In the genomic region with DNA sequence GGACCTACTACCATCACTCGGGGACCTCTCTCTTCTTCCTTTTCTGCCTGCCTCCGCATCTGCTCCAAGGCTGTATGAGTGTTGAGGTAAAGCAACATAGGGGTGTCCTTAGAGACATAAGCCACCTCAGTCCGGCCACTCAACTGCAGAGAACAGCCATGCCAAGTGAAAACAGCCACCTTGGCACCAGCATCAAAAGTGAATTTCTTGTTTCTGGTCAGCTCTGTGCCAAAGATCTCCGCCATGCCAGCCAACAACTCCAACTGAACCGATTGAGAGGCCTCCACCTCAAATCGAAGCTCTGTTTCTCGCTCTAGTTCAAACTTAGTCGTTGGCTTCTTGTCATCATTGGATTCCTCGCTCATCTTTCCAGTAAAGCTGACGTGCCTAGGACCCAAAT, we compare ENCODE assay signal across 11 mouse cellular contexts. TPM values are rescaled to one million over a fixed set of nuclear protein-coding genes. Genes with fewer than 3 reads are reported as not detected.
DNase-seq lines count a peak whose midpoint lies in the region; ATAC-seq and TF ChIP-seq lines count a peak whose summit lies in the region.
"Had no signal": no experiment of that assay in that cellular context is flagged by ENCODE, and none has a peak within 500 bp of the region (broad histone marks: within the 10 kb centered on the region; RNA-seq: fewer than 3 reads in every experiment).

No protein-coding gene starts in this region.

- H3K27ac ChIP-seq in gastrocnemius, adult 2 months: no peak overlapping the region
- H3K27ac ChIP-seq in midbrain, embryonic 10.5 days (replicated peaks): no peak overlapping the region
- H3K27ac ChIP-seq in midbrain, postnatal 0 days (ENCODE audit: low read depth, low read length): no peak overlapping the region
- H3K27ac ChIP-seq in limb, embryonic 12.5 days: no peak overlapping the region
- no peak overlapping the region for H3K27ac ChIP-seq in stomach, embryonic 15.5 days

- H3K9me3 ChIP-seq in midbrain, embryonic 10.5 days (replicated peaks): no peaks in the 10 kb centered on the region
- no peaks in the 10 kb centered on the region for H3K9me3 ChIP-seq in midbrain, postnatal 0 days (ENCODE audit: low read length)
- no peaks in the 10 kb centered on the region for H3K9me3 ChIP-seq in limb, embryonic 12.5 days
- no peaks in the 10 kb centered on the region for H3K9me3 ChIP-seq in stomach, embryonic 15.5 days

- no peak overlapping the region; the same call in 1 of the 2 replicates for H3K4me2 ChIP-seq in midbrain, postnatal 0 days (ENCODE audit: low read depth, low read length, poor library complexity, severe bottlenecking)
- H3K4me2 ChIP-seq in limb, embryonic 12.5 days: no peak overlapping the region
- 0 out of 2 replicates have a peak overlapping the region, but pooled peaks have one; percentile 76 for H3K4me2 ChIP-seq in stomach, embryonic 15.5 days

- no peaks in the 10 kb centered on the region for H3K27me3 ChIP-seq in midbrain, embryonic 10.5 days (ENCODE audit: low read depth, poor library complexity, severe bottlenecking)
- no peaks in the 10 kb centered on the region for H3K27me3 ChIP-seq in midbrain, postnatal 0 days (ENCODE audit: insufficient read depth, low read length)
- H3K27me3 ChIP-seq in limb, embryonic 12.5 days: no peaks in the 10 kb centered on the region
- no peaks in the 10 kb centered on the region for H3K27me3 ChIP-seq in stomach, embryonic 15.5 days (replicated peaks)

- 92% methylated on average over 10 of the region's 10 CpGs for WGBS in midbrain, embryonic 10.5 days
- WGBS in midbrain, postnatal 0 days: 94% methylated on average over 10 of the region's 10 CpGs
- WGBS in limb, embryonic 12.5 days: 90% methylated on average over 10 of the region's 10 CpGs
- 93% methylated on average over 10 of the region's 10 CpGs for whole genome bisulfite sequencing in stomach, embryonic 15.5 days

- DNase-seq in gastrocnemius, adult 2 months: no peak
- no peak for DNase-seq in gastrocnemius, adult 18-20 months (ENCODE audit: low spot score)
- DNase-seq in midbrain, embryonic 10.5 days (ENCODE audit: low spot score): no peak
- no peak for DNase-seq in midbrain, postnatal 0 days (ENCODE audit: low spot score)
- DNase-seq in spleen, adult 18-20 months: no peak
- no peak for DNase-seq in kidney, postnatal 4 days
- DNase-seq: kidney, postnatal 36 days had no signal

- peak overlapping the region; percentile 81 for H3K4me3 ChIP-seq in gastrocnemius, adult 2 months
- H3K4me3 ChIP-seq in midbrain, embryonic 10.5 days: peak overlapping the region; percentile 74
- H3K4me3 ChIP-seq in midbrain, postnatal 0 days (ENCODE audit: low read depth, low read length): no peak overlapping the region
- 0 out of 2 replicates have a peak overlapping the region, but pooled peaks have one; percentile 61 for H3K4me3 ChIP-seq in limb, embryonic 12.5 days (replicated peaks)
- H3K4me3 ChIP-seq in stomach, embryonic 15.5 days (replicated peaks): no peak overlapping the region

- no peak for ATAC-seq in midbrain, postnatal 0 days (ENCODE audit: low FRiP score)
- ATAC-seq in limb, embryonic 12.5 days (ENCODE audit: insufficient number of reproducible peaks, insufficient read depth, low FRiP score, low TSS enrichment, low read depth): no peak
- no peak for ATAC-seq in stomach, embryonic 15.5 days (ENCODE audit: insufficient read depth, low FRiP score, low read depth)
- ATAC-seq: CD4-positive, CD25-positive, alpha-beta regulatory T cell, adult 4 months had no signal

- no peak for TF ChIP-seq CTCF in gastrocnemius, adult 2 months (IDR thresholded peaks at IDR 0.05)
- no peak for TF ChIP-seq CTCF in midbrain, postnatal 0 days (IDR thresholded peaks at IDR 0.05)

- H3K4me1 ChIP-seq in midbrain, embryonic 10.5 days: peaks cover 29% of the 10 kb centered on the region
- 0 out of 2 replicates have a peak, but pooled peaks cover 7% of the 10 kb centered on the region for H3K4me1 ChIP-seq in midbrain, postnatal 0 days (ENCODE audit: insufficient read depth, low read length)
- peaks cover 7% of the 10 kb centered on the region for H3K4me1 ChIP-seq in limb, embryonic 12.5 days (replicated peaks)
- H3K4me1 ChIP-seq in stomach, embryonic 15.5 days: peaks cover 13% of the 10 kb centered on the region

- H3K36me3 ChIP-seq in midbrain, embryonic 10.5 days: peaks cover 48% of the 10 kb centered on the region
- peaks cover 12% of the 10 kb centered on the region; the same call in 1 of the 2 replicates for H3K36me3 ChIP-seq in midbrain, postnatal 0 days (ENCODE audit: insufficient read depth, low read length)
- H3K36me3 ChIP-seq in limb, embryonic 12.5 days: peaks cover 42% of the 10 kb centered on the region
- H3K36me3 ChIP-seq in stomach, embryonic 15.5 days: peaks cover 11% of the 10 kb centered on the region; the same call in 1 of the 2 replicates

- no peak overlapping the region for H3K9ac ChIP-seq in midbrain, postnatal 0 days (replicated peaks; ENCODE audit: low read length, poor library complexity, severe bottlenecking)
- H3K9ac ChIP-seq in limb, embryonic 12.5 days (replicated peaks): no peak overlapping the region
- no peak overlapping the region for H3K9ac ChIP-seq in stomach, embryonic 15.5 days

- intact Hi-C loops in gastrocnemius, adult 2 months (cut with DNase I): loop anchor here (10.0 kb wide), 1 partner anchor 309 kb away; the partner anchor contains the start of genes P2rx3 and Ssrp1

RNA-seq across cellular contexts. Expression of gene Clp1, which starts 1.4 kb away (rescaled TPM):
- 1 to 10 TPM; 4.2 to 5.2 TPM for total RNA-seq in gastrocnemius, adult 2 months (2021)
- total RNA-seq in gastrocnemius, adult 18-20 months (2021): 1 to 10 TPM; 3.3 to 3.8 TPM
- 51.6 and 52.6 TPM in 2 replicates for polyA plus RNA-seq in midbrain, embryonic 10.5 days (2016; fragmentation: Nextera tagmentation; extraction: Ambion mirVana)
- 12.6 TPM in 2 replicates for total RNA-seq in midbrain, postnatal 0 days (2014; rRNA removed)
- 12.5 and 13.4 TPM in 2 replicates for polyA plus RNA-seq in midbrain, postnatal 0 days (2015; fragmentation: Nextera tagmentation; extraction: Ambion mirVana)
- 42.8 and 47.1 TPM in 2 replicates for polyA plus RNA-seq in limb, embryonic 12.5 days (2016; fragmentation: Nextera tagmentation; extraction: Ambion mirVana)
- 23.7 and 26.9 TPM in 2 replicates for polyA plus RNA-seq in stomach, embryonic 15.5 days (2015; fragmentation: Nextera tagmentation; extraction: Ambion mirVana)

RNA-seq across cellular contexts. Expression of gene Ypel4, which starts 8.1 kb away (rescaled TPM):
- total RNA-seq in gastrocnemius, adult 2 months (2021): under 1 TPM; 0.33 to 0.86 TPM
- total RNA-seq in gastrocnemius, adult 18-20 months (2021): under 1 TPM; 0.38 to 0.57 TPM
- polyA plus RNA-seq in midbrain, embryonic 10.5 days (2016; fragmentation: Nextera tagmentation; extraction: Ambion mirVana): 8.2 and 14.7 TPM in 2 replicates
- total RNA-seq in midbrain, postnatal 0 days (2014; rRNA removed): 12.9 and 15.0 TPM in 2 replicates
- 14.3 and 14.7 TPM in 2 replicates for polyA plus RNA-seq in midbrain, postnatal 0 days (2015; fragmentation: Nextera tagmentation; extraction: Ambion mirVana)
- polyA plus RNA-seq in limb, embryonic 12.5 days (2016; fragmentation: Nextera tagmentation; extraction: Ambion mirVana): 13.9 and 14.1 TPM in 2 replicates
- polyA plus RNA-seq in stomach, embryonic 15.5 days (2015; fragmentation: Nextera tagmentation; extraction: Ambion mirVana): 7.5 and 11.0 TPM in 2 replicates
- total RNA-seq: granulocyte monocyte progenitor cell, adult 5-6 weeks had no signal

RNA-seq across cellular contexts. Expression of gene Zdhhc5, which starts 10.8 kb away (rescaled TPM):
- total RNA-seq in gastrocnemius, adult 2 months (2021): 10 to 100 TPM; 71.9 to 75.1 TPM
- total RNA-seq in gastrocnemius, adult 18-20 months (2021): 10 to 100 TPM; 72.0 to 78.9 TPM
- 22.8 and 26.0 TPM in 2 replicates for polyA plus RNA-seq in midbrain, embryonic 10.5 days (2016; fragmentation: Nextera tagmentation; extraction: Ambion mirVana)
- total RNA-seq in midbrain, postnatal 0 days (2014; rRNA removed): 39.0 and 39.4 TPM in 2 replicates
- 14.5 and 17.9 TPM in 2 replicates for polyA plus RNA-seq in midbrain, postnatal 0 days (2015; fragmentation: Nextera tagmentation; extraction: Ambion mirVana)
- 32.0 and 38.3 TPM in 2 replicates for polyA plus RNA-seq in limb, embryonic 12.5 days (2016; fragmentation: Nextera tagmentation; extraction: Ambion mirVana)
- polyA plus RNA-seq in stomach, embryonic 15.5 days (2015; fragmentation: Nextera tagmentation; extraction: Ambion mirVana): 27.8 and 28.5 TPM in 2 replicates

RNA-seq across cellular contexts. Expression of gene Gm19426, which starts 17.7 kb away (rescaled TPM):
- not detected for total RNA-seq in gastrocnemius, adult 2 months (2021)
- under 1 TPM in 1 of 2 experiments, not detected in 1; 0.43 TPM for total RNA-seq in gastrocnemius, adult 18-20 months (2021)
- 9.0 and 10.8 TPM in 2 replicates for polyA plus RNA-seq in midbrain, embryonic 10.5 days (2016; fragmentation: Nextera tagmentation; extraction: Ambion mirVana)
- 0.88 and 1.1 TPM in 2 replicates for total RNA-seq in midbrain, postnatal 0 days (2014; rRNA removed)
- 2.1 and 2.4 TPM in 2 replicates for polyA plus RNA-seq in midbrain, postnatal 0 days (2015; fragmentation: Nextera tagmentation; extraction: Ambion mirVana)
- polyA plus RNA-seq in limb, embryonic 12.5 days (2016; fragmentation: Nextera tagmentation; extraction: Ambion mirVana): 10.4 and 14.8 TPM in 2 replicates
- polyA plus RNA-seq in stomach, embryonic 15.5 days (2015; fragmentation: Nextera tagmentation; extraction: Ambion mirVana): 6.7 and 7.2 TPM in 2 replicates
- total RNA-seq: granulocyte monocyte progenitor cell, adult 5-6 weeks had no signal
- polyA plus RNA-seq: CD4-positive, CD25-positive, alpha-beta regulatory T cell, adult 4 months had no signal

RNA-seq across cellular contexts. Expression of gene Tmx2, which starts 46.8 kb away (rescaled TPM):
- 10 to 100 TPM; 34.9 to 73.4 TPM for total RNA-seq in gastrocnemius, adult 2 months (2021)
- 10 to 100 TPM; 45.5 to 47.7 TPM for total RNA-seq in gastrocnemius, adult 18-20 months (2021)
- 186 and 196 TPM in 2 replicates for polyA plus RNA-seq in midbrain, embryonic 10.5 days (2016; fragmentation: Nextera tagmentation; extraction: Ambion mirVana)
- total RNA-seq in midbrain, postnatal 0 days (2014; rRNA removed): 149 and 154 TPM in 2 replicates
- polyA plus RNA-seq in midbrain, postnatal 0 days (2015; fragmentation: Nextera tagmentation; extraction: Ambion mirVana): 303 and 328 TPM in 2 replicates
- 115 and 118 TPM in 2 replicates for polyA plus RNA-seq in limb, embryonic 12.5 days (2016; fragmentation: Nextera tagmentation; extraction: Ambion mirVana)
- 119 and 133 TPM in 2 replicates for polyA plus RNA-seq in stomach, embryonic 15.5 days (2015; fragmentation: Nextera tagmentation; extraction: Ambion mirVana)

Comparison
In these comparisons a context has a peak if more than half of its experiments do, and no peak if none do; other contexts are left out.
1. H3K4me3 ChIP-seq: peak in gastrocnemius, adult 2 months (single experiment), midbrain, embryonic 10.5 days (single experiment) and limb, embryonic 12.5 days (single experiment); none in midbrain, postnatal 0 days (single experiment) and stomach, embryonic 15.5 days (single experiment).